Comparison of ENCODE assay signal across 10 mouse cellular contexts in the genomic region with DNA sequence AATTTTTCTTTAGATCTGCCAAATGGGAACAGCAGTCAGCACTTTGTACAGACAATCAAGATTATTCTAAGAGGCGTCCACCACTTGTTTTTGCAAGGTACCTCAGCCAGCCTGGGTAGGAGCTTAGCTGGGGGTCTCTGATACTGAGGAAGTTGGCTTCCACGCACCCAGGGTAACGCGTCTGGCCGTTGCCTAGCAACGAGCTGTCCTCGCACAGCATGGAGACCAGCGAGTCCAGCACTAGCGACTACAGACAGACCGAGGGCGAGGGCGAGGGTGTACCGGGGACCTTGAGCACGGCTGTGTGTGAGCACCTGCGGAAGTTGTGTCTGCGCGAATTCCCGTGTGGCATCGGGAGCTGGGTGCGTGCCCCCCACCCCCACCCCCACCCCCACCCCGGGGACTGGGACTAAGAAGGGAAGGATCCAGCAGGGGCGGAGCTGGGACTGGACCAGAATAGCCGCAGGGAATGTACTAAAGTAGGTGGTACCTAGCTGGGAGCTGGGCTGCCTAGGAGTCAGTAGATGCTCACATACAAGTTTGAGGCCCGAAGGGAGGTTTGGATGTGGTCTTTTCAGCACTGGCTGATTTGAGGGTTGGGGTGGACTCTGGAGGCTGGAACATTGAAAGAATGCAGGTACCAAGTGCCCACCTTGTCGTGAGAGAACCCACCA. TPM values are rescaled to one million over a fixed set of nuclear protein-coding genes. Genes with fewer than 3 reads are reported as not detected.
DNase-seq lines count a peak whose midpoint lies in the region; ATAC-seq lines count a peak whose summit lies in the region.
"Had no signal": no experiment of that assay in that cellular context is flagged by ENCODE, and none has a peak within 500 bp of the region (broad histone marks: within the 10 kb centered on the region; RNA-seq: fewer than 3 reads in every experiment).

A gene (plus strand): TSS at position 194 of the 674 bp plus-strand sequence.
A gene (minus strand): TSS at position 378 of the 674 bp plus-strand sequence.

- H3K4me1 ChIP-seq in limb, embryonic 12.5 days (replicated peaks): peaks cover 13% of the 10 kb centered on the region
- peaks cover 9% of the 10 kb centered on the region for H3K4me1 ChIP-seq in stomach, embryonic 14.5 days (ENCODE audit: control insufficient read depth, insufficient read depth, low read length)

- no peaks in the 10 kb centered on the region for H3K27me3 ChIP-seq in limb, embryonic 12.5 days
- H3K27me3 ChIP-seq in stomach, embryonic 14.5 days (ENCODE audit: control insufficient read depth, insufficient read depth, low read length): no peaks in the 10 kb centered on the region

- peak; percentile 53 to 68 for DNase-seq in cerebellum, postnatal 10 days
- DNase-seq in cerebellum, postnatal 36 days: no peak
- DNase-seq in right cerebral cortex, postnatal 10 days (ENCODE audit: low spot score in 2 of 2): peak; percentile 54 to 67
- no peak for DNase-seq in right cerebral cortex, adult 18-20 months
- DNase-seq in kidney, adult 11 months: no peak

- WGBS in limb, embryonic 12.5 days: 9% methylated on average over 25 of the region's 25 CpGs
- WGBS in stomach, embryonic 14.5 days: 10% methylated on average over 25 of the region's 25 CpGs

- 0 out of 2 replicates have a peak within 1 kb of the TSS, but pooled peaks have one; percentile 55 for H3K9ac ChIP-seq in limb, embryonic 12.5 days (replicated peaks)
- no peak within 1 kb of the TSS for H3K9ac ChIP-seq in stomach, embryonic 14.5 days (replicated peaks; ENCODE audit: low read depth, low read length)

- H3K36me3 ChIP-seq in limb, embryonic 12.5 days: no peaks in the 10 kb centered on the region
- H3K36me3 ChIP-seq in stomach, embryonic 14.5 days (ENCODE audit: control insufficient read depth, insufficient read depth, low read length): no peaks in the 10 kb centered on the region

- peak; percentile 52; the same call in 1 of the 2 replicates for ATAC-seq in limb, embryonic 12.5 days (ENCODE audit: insufficient number of reproducible peaks, insufficient read depth, low FRiP score, low TSS enrichment, low read depth)
- no peak; the same call in 1 of the 2 replicates for ATAC-seq in stomach, embryonic 14.5 days (ENCODE audit: insufficient number of reproducible peaks, insufficient read depth, low FRiP score, low read depth)
- no peak for ATAC-seq in megakaryocyte progenitor cell, adult 5-6 weeks (replicated peaks; ENCODE audit: poor library complexity)

- no peaks in the 10 kb centered on the region for H3K9me3 ChIP-seq in limb, embryonic 12.5 days
- no peaks in the 10 kb centered on the region for H3K9me3 ChIP-seq in stomach, embryonic 14.5 days (ENCODE audit: control insufficient read depth, low read depth, low read length)

- peak within 1 kb of the TSS; percentile 60 for H3K4me2 ChIP-seq in limb, embryonic 12.5 days
- H3K4me2 ChIP-seq in stomach, embryonic 14.5 days (replicated peaks; ENCODE audit: low read depth, low read length): peak within 1 kb of the TSS; percentile 35

- peak within 1 kb of the TSS; percentile 19 for H3K4me3 ChIP-seq in limb, embryonic 12.5 days (replicated peaks)
- no peak within 1 kb of the TSS for H3K4me3 ChIP-seq in stomach, embryonic 14.5 days (ENCODE audit: low read depth, low read length)

- H3K27ac ChIP-seq in limb, embryonic 12.5 days: no peak within 1 kb of the TSS
- no peak within 1 kb of the TSS for H3K27ac ChIP-seq in stomach, embryonic 14.5 days (ENCODE audit: low read length)

RNA-seq across cellular contexts. Expression of the first gene that starts in this region (rescaled TPM):
- not detected in 2 replicates for polyA plus RNA-seq in limb, embryonic 12.5 days (2016; fragmentation: Nextera tagmentation; extraction: Ambion mirVana)
- polyA plus RNA-seq in stomach, embryonic 14.5 days (2014; fragmentation: Nextera tagmentation; extraction: Ambion mirVana): not detected in 2 replicates
- not detected in 2 replicates for total RNA-seq in megakaryocyte progenitor cell, adult 5-6 weeks (2015)
- total RNA-seq in megakaryocyte progenitor cell, adult 5-6 weeks (2017): not detected in 2 replicates
- polyA plus RNA-seq: large intestine, adult 2 months; small intestine, adult 2 months had no signal

RNA-seq across cellular contexts. Expression of the second gene that starts in this region (rescaled TPM):
- polyA plus RNA-seq in limb, embryonic 12.5 days (2016; fragmentation: Nextera tagmentation; extraction: Ambion mirVana): not detected in 2 replicates
- not detected in 2 replicates for polyA plus RNA-seq in stomach, embryonic 14.5 days (2014; fragmentation: Nextera tagmentation; extraction: Ambion mirVana)
- not detected in 2 replicates for total RNA-seq in megakaryocyte progenitor cell, adult 5-6 weeks (2015)
- not detected in 2 replicates for total RNA-seq in megakaryocyte progenitor cell, adult 5-6 weeks (2017)
- polyA plus RNA-seq: large intestine, adult 2 months; small intestine, adult 2 months had no signal

Comparison
In these comparisons a context has a peak if more than half of its experiments do, and no peak if none do; other contexts are left out.
1. DNase-seq: peak in cerebellum, postnatal 10 days (2 of 2) and right cerebral cortex, postnatal 10 days (2 of 2); none in cerebellum, postnatal 36 days (0 of 2), right cerebral cortex, adult 18-20 months (single experiment) and kidney, adult 11 months (single experiment).
2. Peak in ATAC-seq, H3K4me3 ChIP-seq, H3K9ac ChIP-seq and H3K4me2 ChIP-seq in limb, embryonic 12.5 days; RNA of the genes that start here not detected or under 1 TPM.